Mouse (Mus musculus) megakaryocyte, embryonic 14.5 days (primary cell): Measurements from ENCODE around the gene Nrxn1. TPM values are rescaled to one million over a fixed set of nuclear protein-coding genes. Genes with fewer than 3 reads are reported as not detected.

ENCODE experiments used
- H3K27me3 ChIP-seq: replicated peaks from 2 replicates; pipeline ENCODE3; 2012; ENCODE audit warnings: inconsistent platforms
- H3K36me3 ChIP-seq: replicated peaks from 2 replicates; pipeline ENCODE3; 2012; ENCODE audit warnings: low read length, inconsistent platforms, mixed read lengths
- H3K4me1 ChIP-seq: 2 replicates; pipeline ENCODE4 v1.6.1; 2012; ENCODE audit warnings: inconsistent platforms
- H3K4me3 ChIP-seq: replicated peaks from 2 replicates; pipeline ENCODE3; 2012; ENCODE audit warnings: moderate library complexity, mild to moderate bottlenecking, inconsistent platforms
- H3K9me3 ChIP-seq: 2 replicates; pipeline ENCODE4 v1.6.1; 2012; ENCODE audit warnings: inconsistent platforms
- FLI1 ChIP-seq: IDR thresholded peaks from 2 replicates; pipeline ENCODE4 v1.6.1; 2012; ENCODE audit warnings: low read length, inconsistent platforms, mixed read lengths
- GATA1 ChIP-seq: IDR thresholded peaks from 3 replicates; pipeline ENCODE4 v1.6.1; 2012; ENCODE audit warnings: mixed read lengths, low read length, inconsistent platforms, borderline replicate concordance
- polyA plus RNA-seq: library from polyadenylated mRNA; stranded (reverse); fragments of >175 nt; gene quantifications from 2 replicates; pipeline ENCODE4 v1.2.3, GENCODE M21; 2012; ENCODE audit warnings: low replicate concordance; ENCODE audit not compliant: insufficient read depth

Nrxn1 gene
- polyA plus RNA-seq, 1 experiment = not detected

GRCm38 (mm10) chr17:90695086-90695584 lies 397.7 kb downstream of the Nrxn1 start:
- Histone ChIP-seq H3K36me3 (no peaks in the 10 kb centered on the region), H3K9me3 (no peaks in the 10 kb centered on the region), H3K4me3 (no peak overlapping the region), H3K4me1 (no peaks in the 10 kb centered on the region), H3K27me3 (no peaks in the 10 kb centered on the region)
- TF ChIP-seq GATA1 (no peak), FLI1 (no peak)

- Histone ChIP-seq H3K36me3 (no peaks in the 10 kb centered on the region), H3K27me3 (no peaks in the 10 kb centered on the region), H3K4me1 (no peaks in the 10 kb centered on the region), H3K4me3 (no peak overlapping the region), H3K9me3 (no peaks in the 10 kb centered on the region)
- TF ChIP-seq FLI1 (no peak), GATA1 (no peak)
These were observed 408.7 kb downstream of the Nrxn1 start for GRCm38 (mm10) chr17:90684172-90684571.

- TF ChIP-seq GATA1 (no peak), FLI1 (no peak)
- Histone ChIP-seq H3K4me1 (no peaks in the 10 kb centered on the region), H3K27me3 (no peaks in the 10 kb centered on the region), H3K4me3 (no peak overlapping the region), H3K36me3 (no peaks in the 10 kb centered on the region), H3K9me3 (no peaks in the 10 kb centered on the region)
These were observed 411.9 kb downstream of the Nrxn1 start for GRCm38 (mm10) chr17:90681019-90681418.

- Histone ChIP-seq H3K27me3 (no peaks in the 10 kb centered on the region), H3K9me3 (no peaks in the 10 kb centered on the region), H3K4me1 (no peaks in the 10 kb centered on the region), H3K4me3 (no peak overlapping the region), H3K36me3 (no peaks in the 10 kb centered on the region)
- TF ChIP-seq FLI1 (no peak), GATA1 (no peak)
These were observed 416.2 kb downstream of the Nrxn1 start for GRCm38 (mm10) chr17:90676676-90677075.

- Histone ChIP-seq H3K27me3 (no peaks in the 10 kb centered on the region), H3K36me3 (no peaks in the 10 kb centered on the region), H3K4me3 (no peak overlapping the region), H3K9me3 (no peaks in the 10 kb centered on the region), H3K4me1 (no peaks in the 10 kb centered on the region)
- TF ChIP-seq FLI1 = no peak
- TF ChIP-seq GATA1 = no peak
These were observed 430.6 kb downstream of the Nrxn1 start for GRCm38 (mm10) chr17:90662318-90662717.

GRCm38 (mm10) chr17:90654506-90654905 lies 438.4 kb downstream of the Nrxn1 start:
- H3K4me3 ChIP-seq = no peak overlapping the region
- H3K4me1 ChIP-seq = no peaks in the 10 kb centered on the region
- H3K36me3 ChIP-seq = no peaks in the 10 kb centered on the region
- H3K27me3 ChIP-seq = no peaks in the 10 kb centered on the region
- TF ChIP-seq GATA1 (no peak), FLI1 (no peak)
- H3K9me3 ChIP-seq = no peaks in the 10 kb centered on the region

GRCm38 (mm10) chr17:90653347-90653746 lies 439.5 kb downstream of the Nrxn1 start:
- Histone ChIP-seq H3K27me3 (no peaks in the 10 kb centered on the region), H3K9me3 (no peaks in the 10 kb centered on the region)

GRCm38 (mm10) chr17:90650279-90650678 lies 442.6 kb downstream of the Nrxn1 start:
- no peaks in the 10 kb centered on the region for H3K9me3 ChIP-seq
- no peaks in the 10 kb centered on the region for H3K4me1 ChIP-seq
- no peak overlapping the region for H3K4me3 ChIP-seq
- no peaks in the 10 kb centered on the region for H3K27me3 ChIP-seq
- no peaks in the 10 kb centered on the region for H3K36me3 ChIP-seq
- no peak for TF ChIP-seq GATA1
- no peak for TF ChIP-seq FLI1

More at GRCm38 (mm10) chr17:90653347-90653746, 439.5 kb downstream of the Nrxn1 start:
- H3K36me3 ChIP-seq = no peaks in the 10 kb centered on the region
- no peak overlapping the region for H3K4me3 ChIP-seq
- no peak for TF ChIP-seq GATA1
- TF ChIP-seq FLI1 = no peak
- H3K4me1 ChIP-seq = no peaks in the 10 kb centered on the region

GRCm38 (mm10) chr17:90638970-90639524 lies 453.8 kb downstream of the Nrxn1 start:
- Histone ChIP-seq H3K4me3 (no peak overlapping the region), H3K9me3 (no peaks in the 10 kb centered on the region), H3K27me3 (no peaks in the 10 kb centered on the region), H3K4me1 (no peaks in the 10 kb centered on the region), H3K36me3 (no peaks in the 10 kb centered on the region)
- TF ChIP-seq FLI1 = no peak
- TF ChIP-seq GATA1 = no peak

- Histone ChIP-seq H3K9me3 (no peaks in the 10 kb centered on the region), H3K27me3 (no peaks in the 10 kb centered on the region), H3K4me3 (no peak overlapping the region), H3K4me1 (no peaks in the 10 kb centered on the region), H3K36me3 (no peaks in the 10 kb centered on the region)
- TF ChIP-seq GATA1 = no peak
These were observed 454.6 kb downstream of the Nrxn1 start for GRCm38 (mm10) chr17:90638183-90638727.
